Mouse (Mus musculus): ENCODE data around the gene B4galt4. TPM values are rescaled to one million over a fixed set of nuclear protein-coding genes. Genes with fewer than 3 reads are reported as not detected.

The B4galt4 gene
- polyA plus RNA-seq, 1 experiment = 18.0 TPM

DNA sequence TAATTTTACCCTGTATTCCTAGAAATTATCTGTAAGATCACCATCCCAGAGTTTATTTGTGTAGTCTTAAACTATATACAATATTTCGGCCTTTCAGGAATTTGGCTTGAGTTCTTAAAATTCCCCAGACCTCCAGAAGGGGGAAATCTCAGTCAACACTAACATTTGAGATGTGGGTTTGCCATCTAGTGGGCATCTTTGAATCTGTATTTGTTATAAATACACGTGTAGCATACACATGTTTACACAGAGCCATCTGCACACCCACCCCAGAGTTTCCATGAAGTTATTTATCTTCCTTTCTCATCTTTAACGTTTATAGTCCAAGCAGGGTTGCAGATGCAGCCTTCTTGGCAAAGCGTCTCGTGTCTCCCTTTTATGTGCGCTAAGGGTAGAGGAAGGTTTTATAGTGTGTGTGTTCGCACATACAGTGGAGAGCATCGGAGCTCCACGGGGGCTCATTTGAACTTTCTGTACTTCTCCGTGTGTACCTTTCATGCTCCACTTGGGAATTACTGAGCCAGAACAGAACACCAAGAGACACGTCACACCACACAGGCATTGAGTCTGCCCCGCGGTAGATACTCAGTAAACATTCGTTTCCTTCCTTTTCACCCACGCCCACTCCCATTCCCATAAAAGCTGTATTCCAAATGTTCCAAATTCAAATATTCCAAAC lies 12.3 kb upstream of the B4galt4 start:
- Histone ChIP-seq H3K27me3 (ENCODE audit: control insufficient read depth, insufficient read depth, low read length) (no peaks in the 10 kb centered on the region), H3K4me1 (ENCODE audit: control insufficient read depth, insufficient read depth, low read length) (no peaks in the 10 kb centered on the region), H3K4me3 (replicated peaks; ENCODE audit: insufficient read depth, low read depth, low read length) (no peak overlapping the region), H3K27ac (ENCODE audit: insufficient read depth, low read length) (no peak overlapping the region)
- TF ChIP-seq CTCF (IDR thresholded peaks at IDR 0.05; ENCODE audit: borderline replicate concordance, insufficient read depth, low read depth, low read length) = 0 out of 2 replicates have a peak, but pooled peaks have one; percentile 1
- TF ChIP-seq POLR2A (IDR thresholded peaks at IDR 0.05; ENCODE audit: borderline replicate concordance, insufficient read depth, low read length) = no peak
- peak in 1 of 2 experiments; percentile 14 for DNase-seq
- WGBS = 55% methylated on average over 15 of the region's 15 CpGs

DNA sequence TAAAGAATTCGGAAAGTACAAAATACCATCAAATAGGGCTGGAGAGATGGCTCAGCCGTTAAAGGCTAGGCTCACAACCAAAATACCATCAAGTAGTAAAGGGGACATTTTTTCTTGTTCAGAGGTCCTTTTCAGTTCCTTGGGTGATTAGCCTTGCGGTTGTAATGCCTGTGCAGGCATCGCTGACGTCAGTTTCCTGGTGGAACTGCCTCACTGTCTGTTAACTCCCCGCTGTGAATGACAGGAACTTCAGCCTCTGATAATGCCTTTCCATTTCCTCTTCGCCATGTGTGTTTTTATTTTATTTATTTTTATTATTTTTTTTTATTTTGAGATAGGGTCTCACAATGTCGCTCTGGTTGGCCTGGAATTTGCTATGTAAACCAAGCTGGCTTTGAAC lies 11.1 kb upstream of the B4galt4 start:
- no peak overlapping the region for H3K4me3 ChIP-seq (replicated peaks; ENCODE audit: insufficient read depth, low read depth, low read length)
- 71% methylated on average over 8 of the region's 8 CpGs for WGBS
- no peaks in the 10 kb centered on the region for H3K4me1 ChIP-seq (ENCODE audit: control insufficient read depth, insufficient read depth, low read length)
- H3K27me3 ChIP-seq (ENCODE audit: control insufficient read depth, insufficient read depth, low read length) = no peaks in the 10 kb centered on the region
- no peak for TF ChIP-seq POLR2A (IDR thresholded peaks at IDR 0.05; ENCODE audit: borderline replicate concordance, insufficient read depth, low read length)
- TF ChIP-seq CTCF (IDR thresholded peaks at IDR 0.05; ENCODE audit: borderline replicate concordance, insufficient read depth, low read depth, low read length) = no peak
- DNase-seq = no peak
- H3K27ac ChIP-seq (ENCODE audit: insufficient read depth, low read length) = no peak overlapping the region

DNA sequence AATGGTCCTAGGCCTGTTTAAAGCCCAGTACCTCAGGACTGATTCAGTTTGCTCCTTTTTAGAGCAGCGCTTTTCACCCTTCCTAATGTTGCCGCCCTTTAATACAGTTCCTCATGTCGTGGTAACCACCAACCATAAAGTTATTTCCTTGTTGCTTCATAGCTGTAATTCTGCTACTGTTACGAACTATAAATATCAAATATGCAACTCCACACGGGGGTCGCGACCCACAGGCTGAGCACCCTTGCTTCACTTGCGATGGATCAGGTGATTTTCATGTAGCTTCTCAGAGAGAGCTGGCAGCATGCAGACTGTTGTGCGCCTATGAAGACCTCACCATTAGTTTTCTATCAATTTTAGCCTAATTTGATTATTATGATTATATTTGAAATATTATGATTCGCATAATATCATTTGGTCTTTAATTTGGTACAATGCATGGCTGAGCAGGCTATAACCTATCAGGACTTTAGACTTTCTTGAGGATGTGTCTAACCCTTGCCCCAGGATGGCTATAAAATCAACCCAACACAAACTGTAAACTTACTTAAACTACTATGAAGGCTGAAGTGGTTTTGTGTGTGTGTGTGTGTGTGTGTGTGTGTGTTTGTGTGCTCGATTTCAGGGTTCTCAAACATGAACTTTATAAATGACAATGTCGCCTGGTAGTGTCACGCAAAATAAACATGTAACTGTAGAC lies 710 bp upstream of the B4galt4 start:
- peak overlapping the region; percentile 99 for H3K4me3 ChIP-seq (replicated peaks; ENCODE audit: insufficient read depth, low read depth, low read length)
- H3K27ac ChIP-seq (ENCODE audit: insufficient read depth, low read length) = no peak overlapping the region
- no peak for DNase-seq
- TF ChIP-seq CTCF (IDR thresholded peaks at IDR 0.05; ENCODE audit: borderline replicate concordance, insufficient read depth, low read depth, low read length) (no peak), POLR2A (IDR thresholded peaks at IDR 0.05; ENCODE audit: borderline replicate concordance, insufficient read depth, low read length) (no peak)
- no peaks in the 10 kb centered on the region for H3K27me3 ChIP-seq (ENCODE audit: control insufficient read depth, insufficient read depth, low read length)
- 89% methylated on average over 13 of the region's 13 CpGs for WGBS
- H3K4me1 ChIP-seq (ENCODE audit: control insufficient read depth, insufficient read depth, low read length) = no peaks in the 10 kb centered on the region

GRCm38 (mm10) chr16:38742659-38743131 lies 631 bp downstream of the B4galt4 start:
- WGBS = under 1% methylated on average over 13 of the region's 13 CpGs
- TF ChIP-seq POLR2A (IDR thresholded peaks at IDR 0.05; ENCODE audit: borderline replicate concordance, insufficient read depth, low read length) (no peak), CTCF (IDR thresholded peaks at IDR 0.05; ENCODE audit: borderline replicate concordance, insufficient read depth, low read depth, low read length) (0 out of 2 replicates have a peak, but pooled peaks have one; percentile 2)
- Histone ChIP-seq H3K4me3 (replicated peaks; ENCODE audit: insufficient read depth, low read depth, low read length) (peak overlapping the region; percentile 99), H3K27me3 (ENCODE audit: control insufficient read depth, insufficient read depth, low read length) (no peaks in the 10 kb centered on the region), H3K4me1 (ENCODE audit: control insufficient read depth, insufficient read depth, low read length) (no peaks in the 10 kb centered on the region), H3K27ac (ENCODE audit: insufficient read depth, low read length) (peak overlapping the region; percentile 76)
- DNase-seq = peak; percentile 36 to 68

DNA sequence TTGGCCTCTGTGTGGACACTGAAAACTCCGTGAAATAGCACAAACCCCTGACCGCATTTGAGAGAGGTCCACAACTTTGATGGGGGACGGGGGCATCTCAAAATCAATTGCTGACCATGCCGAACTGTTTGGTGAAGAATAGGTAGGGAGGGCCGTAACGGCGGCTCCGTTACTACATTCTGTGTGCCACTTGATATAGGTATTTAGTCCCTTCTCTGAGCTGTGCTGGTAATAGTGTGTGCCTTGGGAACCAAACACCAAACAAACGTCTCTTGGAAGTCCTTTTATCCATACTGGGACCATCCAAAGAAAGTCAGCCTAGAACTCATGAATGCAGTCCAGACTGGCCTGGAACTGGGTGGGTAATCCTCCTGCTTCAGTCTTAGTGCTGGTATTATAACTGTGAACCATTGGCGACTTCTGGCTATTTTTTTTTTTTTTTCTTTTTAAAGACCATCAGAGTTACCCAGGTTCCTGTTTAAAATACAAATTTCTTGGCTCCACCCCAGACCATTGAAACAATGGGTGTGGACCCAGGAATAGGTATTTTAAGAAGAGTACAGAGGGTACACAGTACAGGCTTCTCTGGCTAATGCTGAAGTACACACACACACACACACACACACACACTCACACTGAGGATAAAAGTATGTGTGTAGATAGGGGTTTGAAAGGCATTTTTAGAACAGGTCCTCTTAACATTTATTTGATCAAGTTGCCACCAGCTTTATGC lies 2.0 kb downstream of the B4galt4 start:
- H3K4me3 ChIP-seq (replicated peaks; ENCODE audit: insufficient read depth, low read depth, low read length) = no peak overlapping the region
- H3K27me3 ChIP-seq (ENCODE audit: control insufficient read depth, insufficient read depth, low read length) = no peaks in the 10 kb centered on the region
- no peak overlapping the region for H3K27ac ChIP-seq (ENCODE audit: insufficient read depth, low read length)
- no peak for DNase-seq
- WGBS = 93% methylated on average over 10 of the region's 10 CpGs
- TF ChIP-seq POLR2A (IDR thresholded peaks at IDR 0.05; ENCODE audit: borderline replicate concordance, insufficient read depth, low read length) = no peak
- TF ChIP-seq CTCF (IDR thresholded peaks at IDR 0.05; ENCODE audit: borderline replicate concordance, insufficient read depth, low read depth, low read length) = no peak
- no peaks in the 10 kb centered on the region for H3K4me1 ChIP-seq (ENCODE audit: control insufficient read depth, insufficient read depth, low read length)

DNA sequence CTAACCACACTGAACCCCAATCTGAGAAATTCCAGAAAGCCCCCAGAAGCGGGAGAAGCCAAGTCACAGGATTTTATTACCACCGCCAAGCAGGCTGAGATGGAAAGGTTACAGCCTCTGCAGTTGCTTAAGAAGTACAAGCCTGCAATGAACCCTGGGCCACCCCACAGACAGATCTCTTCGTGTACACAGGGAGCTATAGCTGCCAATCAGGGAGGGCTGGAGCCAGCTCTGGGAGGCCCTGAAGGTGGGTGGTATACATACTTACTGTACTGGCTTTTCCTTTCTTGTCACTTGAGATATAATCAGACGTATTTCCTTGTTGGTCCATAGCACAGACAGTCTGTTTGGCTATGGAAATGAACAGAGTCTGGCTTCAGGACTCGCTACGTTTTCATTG lies 8.7 kb downstream of the B4galt4 start:
- Histone ChIP-seq H3K27me3 (ENCODE audit: control insufficient read depth, insufficient read depth, low read length) (no peaks in the 10 kb centered on the region), H3K4me3 (replicated peaks; ENCODE audit: insufficient read depth, low read depth, low read length) (no peak overlapping the region), H3K27ac (ENCODE audit: insufficient read depth, low read length) (no peak overlapping the region), H3K4me1 (ENCODE audit: control insufficient read depth, insufficient read depth, low read length) (no peaks in the 10 kb centered on the region)
- WGBS = 79% methylated on average over 6 of the region's 6 CpGs
- TF ChIP-seq CTCF (IDR thresholded peaks at IDR 0.05; ENCODE audit: borderline replicate concordance, insufficient read depth, low read depth, low read length) = no peak
- TF ChIP-seq POLR2A (IDR thresholded peaks at IDR 0.05; ENCODE audit: borderline replicate concordance, insufficient read depth, low read length) = no peak
- DNase-seq = no peak

- no peak overlapping the region for H3K4me3 ChIP-seq (replicated peaks; ENCODE audit: insufficient read depth, low read depth, low read length)
- no peaks in the 10 kb centered on the region for H3K27me3 ChIP-seq (ENCODE audit: control insufficient read depth, insufficient read depth, low read length)
- no peak for DNase-seq
- 48% methylated on average over 11 of the region's 11 CpGs for WGBS
- no peaks in the 10 kb centered on the region for H3K4me1 ChIP-seq (ENCODE audit: control insufficient read depth, insufficient read depth, low read length)
- TF ChIP-seq CTCF (IDR thresholded peaks at IDR 0.05; ENCODE audit: borderline replicate concordance, insufficient read depth, low read depth, low read length) = no peak
- no peak for TF ChIP-seq POLR2A (IDR thresholded peaks at IDR 0.05; ENCODE audit: borderline replicate concordance, insufficient read depth, low read length)
- H3K27ac ChIP-seq (ENCODE audit: insufficient read depth, low read length) = no peak overlapping the region
Measured at GRCm38 (mm10) chr16:38753631-38754030, 11.6 kb downstream of the B4galt4 start.

All from cerebellum, adult 2 months (tissue).